Mouse (Mus musculus): ENCODE data around the gene Mthfr. TPM values are rescaled to one million over a fixed set of nuclear protein-coding genes. Genes with fewer than 3 reads are reported as not detected.

Mthfr gene
- total and polyA plus RNA-seq, 3 experiments, result 7.4 to 15.5 TPM; not detected in 1

DNA sequence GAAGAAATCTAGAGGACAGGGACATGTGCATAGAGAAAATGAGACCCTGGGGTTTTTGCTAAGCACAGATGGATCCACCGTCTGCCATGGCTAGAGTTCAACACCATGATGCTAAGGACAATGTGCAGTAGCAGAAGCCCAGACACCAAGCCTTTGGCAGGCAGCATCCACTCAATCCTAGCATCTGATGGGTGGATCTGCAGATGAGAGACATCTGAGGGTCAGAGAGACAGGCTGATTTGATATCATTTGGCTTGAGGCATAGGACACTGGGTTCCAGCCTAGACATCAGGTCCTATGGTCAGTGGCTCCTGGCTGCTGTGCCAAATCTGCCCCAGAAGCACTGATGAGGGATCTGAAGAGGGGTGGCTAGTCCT, 41.7 kb downstream of the Mthfr start:
- Histone ChIP-seq H3K79me2 (ENCODE audit: control insufficient read depth, insufficient read depth, low read length, poor library complexity) (no peaks in the 10 kb centered on the region), H3K9me3 (replicated peaks; ENCODE audit: insufficient read depth, low read length) (no peaks in the 10 kb centered on the region), H3K9ac (ENCODE audit: control insufficient read depth, low read depth, low read length, poor library complexity, severe bottlenecking) (no peak overlapping the region), H3K27ac (ENCODE audit: control insufficient read depth, low read depth, low read length) (no peak overlapping the region), H3K27me3 (ENCODE audit: control insufficient read depth in 1 of 2, insufficient read depth in 2 of 2, low read length in 2 of 2) (no peaks in the 10 kb centered on the region), H3K4me1 (ENCODE audit: control insufficient read depth in 1 of 2, insufficient read depth in 2 of 2, low read length in 2 of 2) (peaks cover 0 to 10% of the 10 kb centered on the region in 2 experiments; a peak in 2 of 4 replicates), H3K4me3 (ENCODE audit: control insufficient read depth in 1 of 2, insufficient read depth in 1 of 2, low read depth in 2 of 2, low read length in 2 of 2) (no peak overlapping the region), H3K36me3 (ENCODE audit: control insufficient read depth in 1 of 2, insufficient read depth in 2 of 2, low read length in 2 of 2) (no peaks in the 10 kb centered on the region; a peak in 1 of 4 replicates)
- DNase-seq (ENCODE audit: low read depth, low spot score), result no peak
- TF ChIP-seq ZMIZ1 (IDR thresholded peaks at IDR 0.05; ENCODE audit: low read depth, low read length), result no peak
- no peak for TF ChIP-seq MAZ (IDR thresholded peaks at IDR 0.05; ENCODE audit: low read depth, low read length)
- TF ChIP-seq MAFK (IDR thresholded peaks at IDR 0.05; ENCODE audit: borderline replicate concordance, low read depth, low read length), result no peak
- no peak for TF ChIP-seq CHD1 (IDR thresholded peaks at IDR 0.05; ENCODE audit: low read depth, low read length)
- no peak for TF ChIP-seq RAD21 (IDR thresholded peaks at IDR 0.05; ENCODE audit: low read depth, low read length)
- no peak for TF ChIP-seq TCF12 (IDR thresholded peaks at IDR 0.05; ENCODE audit: low read depth, low read length)
- no peak for TF ChIP-seq KAT2A (conservative IDR thresholded peaks at IDR 0.05; ENCODE audit: low read depth, low read length)
- TF ChIP-seq TAL1 (IDR thresholded peaks at IDR 0.05; ENCODE audit: low read length), result no peak

DNA sequence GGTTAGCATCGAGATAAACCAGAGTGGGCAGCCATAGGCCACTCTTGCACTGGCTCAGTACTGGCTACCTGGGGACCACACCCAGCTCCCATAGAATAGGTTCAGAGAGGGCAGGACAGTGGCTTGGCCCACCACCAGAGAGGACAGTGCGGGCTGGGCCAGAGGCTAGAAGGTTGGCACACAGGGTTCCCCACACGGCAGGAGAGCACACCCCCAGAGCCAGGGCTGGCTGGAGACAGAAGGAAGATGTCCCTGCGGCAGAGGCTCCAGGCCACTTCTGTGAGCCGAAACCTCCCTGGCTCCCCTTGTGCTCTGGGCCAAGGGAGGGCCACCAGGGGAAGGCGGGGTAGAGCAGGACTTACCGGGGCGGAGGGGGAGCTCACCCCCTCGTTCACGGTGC, 42.3 kb downstream of the Mthfr start:
- no peaks in the 10 kb centered on the region for H3K79me2 ChIP-seq (ENCODE audit: control insufficient read depth, insufficient read depth, low read length, poor library complexity)
- TF ChIP-seq POLR2AphosphoS2 (IDR thresholded peaks at IDR 0.05; ENCODE audit: low read length) (no peak), TCF12 (IDR thresholded peaks at IDR 0.05; ENCODE audit: low read depth, low read length) (no peak), GABPA (IDR thresholded peaks at IDR 0.05; ENCODE audit: low read depth, low read length) (no peak), CHD2 (IDR thresholded peaks at IDR 0.05; ENCODE audit: low read length) (no peak), SIN3A (IDR thresholded peaks at IDR 0.05; ENCODE audit: low read length) (no peak), RAD21 (IDR thresholded peaks at IDR 0.05; ENCODE audit: low read depth, low read length) (no peak), ETS1 (IDR thresholded peaks at IDR 0.05; ENCODE audit: low read depth, low read length) (no peak), JUND (IDR thresholded peaks at IDR 0.05; ENCODE audit: low read depth, low read length) (no peak), MXI1 (IDR thresholded peaks at IDR 0.05; ENCODE audit: low read depth, low read length) (no peak), MYC (IDR thresholded peaks at IDR 0.05; ENCODE audit: low read depth, low read length) (no peak), USF2 (IDR thresholded peaks at IDR 0.05; ENCODE audit: borderline replicate concordance in 1 of 2, insufficient read depth in 1 of 2, low read depth in 1 of 2, low read length in 2 of 2) (no peak)
- no peak overlapping the region for H3K4me3 ChIP-seq (ENCODE audit: control insufficient read depth in 1 of 2, insufficient read depth in 1 of 2, low read depth in 2 of 2, low read length in 2 of 2)
- DNase-seq (ENCODE audit: low read depth, low spot score), result no peak
- peaks cover 0 to 10% of the 10 kb centered on the region in 2 experiments; a peak in 2 of 4 replicates for H3K4me1 ChIP-seq (ENCODE audit: control insufficient read depth in 1 of 2, insufficient read depth in 2 of 2, low read length in 2 of 2)
- no peak overlapping the region for H3K9ac ChIP-seq (ENCODE audit: control insufficient read depth, low read depth, low read length, poor library complexity, severe bottlenecking)
- H3K27me3 ChIP-seq (ENCODE audit: control insufficient read depth in 1 of 2, insufficient read depth in 2 of 2, low read length in 2 of 2), result no peaks in the 10 kb centered on the region
- no peaks in the 10 kb centered on the region; a peak in 1 of 4 replicates for H3K36me3 ChIP-seq (ENCODE audit: control insufficient read depth in 1 of 2, insufficient read depth in 2 of 2, low read length in 2 of 2)
- H3K27ac ChIP-seq (ENCODE audit: control insufficient read depth, low read depth, low read length), result no peak overlapping the region
- H3K9me3 ChIP-seq (replicated peaks; ENCODE audit: insufficient read depth, low read length), result no peaks in the 10 kb centered on the region
